Mouse (Mus musculus) liver, embryonic 14.5 days (tissue): Measurements from ENCODE around the gene Amn.

ENCODE experiments used
- CTCF ChIP-seq: IDR thresholded peaks from 2 replicates; pipeline ENCODE4 v1.5.1; 2016; ENCODE audit warnings: antibody characterized with exemption, low read depth, control low read depth
- EP300 ChIP-seq: IDR thresholded peaks from 2 replicates; pipeline ENCODE4 v1.6.1; 2016; ENCODE audit warnings: antibody characterized with exemption, low read depth

GRCm38 (mm10) chr12:111237611-111238188, 33.2 kb upstream of the Amn start:
- TF ChIP-seq CTCF: no peak
- TF ChIP-seq EP300: no peak
